Mouse (Mus musculus) macrophage (primary cell): ENCODE results near the gene Tmpo. TPM values are rescaled to one million over a fixed set of nuclear protein-coding genes. Genes with fewer than 3 reads are reported as not detected.
"Not testable (repeated sequence)": the region's sequence is repeated elsewhere in the genome, so short reads cannot be mapped to it uniquely, and the experiment has no call there.

Experiments used
- H3K27ac ChIP-seq: fragments of 350-480 bp; formaldehyde crosslinking; 2 replicates; pipeline ENCODE4 v1.9.0; 2021
- H3K36me3 ChIP-seq: fragments of 350-480 bp; formaldehyde crosslinking; 2 replicates; pipeline ENCODE4 v1.9.0; 2021; ENCODE audit errors: inconsistent target
- H3K4me3 ChIP-seq: fragments of 350-480 bp; formaldehyde crosslinking; 2 replicates; pipeline ENCODE4 v1.9.0; 2021; ENCODE audit errors: inconsistent target
- H3K79me2 ChIP-seq: fragments of 350-480 bp; formaldehyde crosslinking; 2 replicates; pipeline ENCODE4 v1.9.0; 2021; ENCODE audit errors: inconsistent target
- WGBS: methylation state at CpG from one replicate; pipeline ENCODE4 v1.1.7; 2026; ENCODE audit warnings: inconsistent platforms; ENCODE audit not compliant: missing documents; 5-methylcytosine and 5-hydroxymethylcytosine counted together
- polyA plus RNA-seq: library from polyadenylated mRNA; stranded (reverse); fragments of 250-400 nt; gene quantifications from 3 replicates; pipeline ENCODE4 v1.2.4, GENCODE M21; 2018; ENCODE audit warnings: inconsistent platforms

Gene Tmpo
- polyA plus RNA-seq, 1 experiment from 2014 or later: 34.2 TPM

- no peaks in the 10 kb centered on the region for H3K79me2 ChIP-seq
- no peaks in the 10 kb centered on the region for H3K36me3 ChIP-seq
- no peak overlapping the region for H3K4me3 ChIP-seq
- whole genome bisulfite sequencing: 92% methylated on average over 5 of the region's 5 CpGs
- H3K27ac ChIP-seq: no peak overlapping the region
Measured at GRCm38 (mm10) chr10:91195680-91196079, 14.6 kb upstream of the Tmpo start.

- Histone ChIP-seq H3K27ac (no peak overlapping the region), H3K79me2 (no peaks in the 10 kb centered on the region), H3K36me3 (no peaks in the 10 kb centered on the region), H3K4me3 (no peak overlapping the region)
- WGBS: 67% methylated on average over 14 of the region's 14 CpGs
Measured at GRCm38 (mm10) chr10:91195091-91195490, 14.0 kb upstream of the Tmpo start.

- H3K4me3 ChIP-seq: no peak overlapping the region
- 95% methylated on average over 5 of the region's 5 CpGs for WGBS
- no peaks in the 10 kb centered on the region for H3K79me2 ChIP-seq
- no peaks in the 10 kb centered on the region for H3K36me3 ChIP-seq
- no peak overlapping the region for H3K27ac ChIP-seq
Measured at GRCm38 (mm10) chr10:91191851-91192250, 10.7 kb upstream of the Tmpo start.

GRCm38 (mm10) chr10:91189476-91189875, 8.4 kb upstream of the Tmpo start:
- Histone ChIP-seq H3K36me3 (no peaks in the 10 kb centered on the region), H3K27ac (no peak overlapping the region), H3K79me2 (no peaks in the 10 kb centered on the region), H3K4me3 (no peak overlapping the region)
- WGBS: 97% methylated on average over 6 of the region's 6 CpGs

- Histone ChIP-seq H3K4me3 (no peak overlapping the region), H3K36me3 (no peaks in the 10 kb centered on the region), H3K27ac (no peak overlapping the region), H3K79me2 (no peaks in the 10 kb centered on the region)
- WGBS: 79% methylated on average over 5 of the region's 5 CpGs
Measured at GRCm38 (mm10) chr10:91188684-91189287, 7.7 kb upstream of the Tmpo start.

GRCm38 (mm10) chr10:91187872-91188271, 6.8 kb upstream of the Tmpo start:
- H3K79me2 ChIP-seq: no peaks in the 10 kb centered on the region
- no peaks in the 10 kb centered on the region for H3K36me3 ChIP-seq
- peak overlapping the region; percentile 55 for H3K4me3 ChIP-seq
- WGBS: 1% methylated on average over 15 of the region's 15 CpGs
- H3K27ac ChIP-seq: peak overlapping the region; percentile 55

GRCm38 (mm10) chr10:91187349-91187748, 6.2 kb upstream of the Tmpo start:
- peak overlapping the region; percentile 55 for H3K27ac ChIP-seq
- WGBS: 35% methylated on average over 10 of the region's 10 CpGs
- peak overlapping the region; percentile 55 for H3K4me3 ChIP-seq
- no peaks in the 10 kb centered on the region for H3K79me2 ChIP-seq
- H3K36me3 ChIP-seq: no peaks in the 10 kb centered on the region

DNA sequence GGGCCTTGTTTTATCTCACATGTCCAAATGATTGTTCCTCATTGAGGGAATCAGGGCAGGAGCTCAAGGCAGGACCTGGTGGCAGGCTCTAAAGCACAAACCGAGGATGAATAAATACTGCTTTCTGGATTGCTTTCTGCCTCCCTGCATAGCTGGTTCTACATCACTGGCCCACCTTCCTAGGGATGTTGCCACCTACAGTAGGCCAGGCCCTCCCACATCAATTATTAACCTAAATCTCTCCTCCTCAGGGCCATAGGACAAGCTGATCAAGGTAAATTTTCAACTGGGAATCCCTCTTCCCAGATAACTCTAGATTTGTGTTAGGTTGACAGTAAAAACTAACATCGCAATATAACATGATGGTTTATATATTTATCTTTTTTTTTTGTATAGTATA, 4.6 kb upstream of the Tmpo start:
- Histone ChIP-seq H3K27ac (no peak overlapping the region), H3K79me2 (no peaks in the 10 kb centered on the region), H3K36me3 (no peaks in the 10 kb centered on the region), H3K4me3 (no peak overlapping the region)
- WGBS: 96% methylated on average over 2 of the region's 2 CpGs

DNA sequence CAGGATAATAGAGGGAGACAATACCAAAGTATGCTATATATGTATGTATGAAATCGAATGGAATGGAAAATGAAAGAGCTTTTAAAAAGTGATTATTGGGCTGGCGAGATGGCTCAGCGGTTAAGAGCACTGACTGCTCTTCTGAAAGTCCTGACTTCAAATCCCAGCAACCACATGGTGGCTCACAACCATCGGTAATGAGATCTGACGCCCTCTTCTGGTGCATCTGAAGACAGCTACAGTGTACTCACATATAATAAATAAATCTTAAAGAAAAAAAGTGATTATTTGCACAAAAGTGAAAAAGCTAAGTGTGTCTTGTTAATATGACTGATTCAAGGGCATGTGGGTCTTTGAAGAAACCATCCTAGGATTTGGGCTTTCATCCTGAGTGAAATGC, 3.8 kb upstream of the Tmpo start:
- H3K4me3 ChIP-seq: not testable (repeated sequence)

GRCm38 (mm10) chr10:91183316-91183715, 2.2 kb upstream of the Tmpo start:
- Histone ChIP-seq H3K4me3 (no peak overlapping the region), H3K36me3 (no peaks in the 10 kb centered on the region), H3K27ac (peak overlapping the region; percentile 95), H3K79me2 (no peaks in the 10 kb centered on the region)
- WGBS: 70% methylated on average over 3 of the region's 3 CpGs

More for the DNA sequence above, 3.8 kb upstream of the Tmpo start:
- not testable (repeated sequence) for H3K27ac ChIP-seq, H3K36me3 ChIP-seq, H3K79me2 ChIP-seq
- WGBS: 63% methylated on average over 5 of the region's 5 CpGs

DNA sequence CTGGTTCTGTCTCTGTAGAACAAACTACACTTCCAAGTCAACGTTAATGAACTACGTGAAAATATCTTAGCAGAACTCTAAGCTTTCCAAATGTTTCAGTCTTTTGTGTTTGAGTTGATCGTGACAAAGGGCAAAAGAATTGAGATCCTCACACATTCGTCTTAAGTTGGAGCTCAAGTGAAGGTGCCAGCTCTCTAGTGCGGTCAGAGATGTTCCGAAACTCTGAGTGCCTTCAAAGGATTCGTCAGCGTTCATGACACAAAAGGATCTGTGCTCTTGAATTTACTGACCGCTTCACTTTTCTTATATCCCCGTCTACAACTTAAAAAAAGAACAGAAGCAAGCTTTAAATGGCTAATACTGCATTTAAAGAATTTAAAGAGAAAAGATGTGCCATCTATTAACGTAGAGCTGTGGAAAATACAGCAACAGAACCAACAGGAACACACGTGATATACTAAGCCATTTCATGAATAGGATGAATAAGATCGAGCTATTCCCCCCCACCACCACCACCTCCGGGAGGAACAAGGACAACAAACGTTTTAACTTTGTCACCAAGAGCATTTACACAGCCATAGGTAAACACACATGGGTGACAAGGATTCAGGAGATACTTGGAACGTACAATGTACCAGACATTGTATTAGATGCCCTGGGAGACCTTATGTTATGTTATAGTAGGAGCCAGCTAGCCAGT, 1.3 kb upstream of the Tmpo start:
- H3K36me3 ChIP-seq: no peaks in the 10 kb centered on the region
- under 1% methylated on average over 16 of the region's 16 CpGs for WGBS

GRCm38 (mm10) chr10:91181461-91182288, 560 bp upstream of the Tmpo start:
- Histone ChIP-seq H3K4me3 (peak overlapping the region; percentile 49), H3K36me3 (no peaks in the 10 kb centered on the region), H3K27ac (peak overlapping the region; percentile 95), H3K79me2 (no peaks in the 10 kb centered on the region)
- under 1% methylated on average over 69 of the region's 69 CpGs for WGBS

More for the DNA sequence above, 1.3 kb upstream of the Tmpo start:
- Histone ChIP-seq H3K4me3 (peak overlapping the region; percentile 49), H3K27ac (peak overlapping the region; percentile 95), H3K79me2 (no peaks in the 10 kb centered on the region)

GRCm38 (mm10) chr10:91180301-91180700, 814 bp downstream of the Tmpo start:
- Histone ChIP-seq H3K36me3 (no peaks in the 10 kb centered on the region), H3K79me2 (no peaks in the 10 kb centered on the region), H3K27ac (peak overlapping the region; percentile 95), H3K4me3 (peak overlapping the region; percentile 49; the same call in 1 of the 2 replicates)
- WGBS: 77% methylated on average over 7 of the region's 7 CpGs

DNA sequence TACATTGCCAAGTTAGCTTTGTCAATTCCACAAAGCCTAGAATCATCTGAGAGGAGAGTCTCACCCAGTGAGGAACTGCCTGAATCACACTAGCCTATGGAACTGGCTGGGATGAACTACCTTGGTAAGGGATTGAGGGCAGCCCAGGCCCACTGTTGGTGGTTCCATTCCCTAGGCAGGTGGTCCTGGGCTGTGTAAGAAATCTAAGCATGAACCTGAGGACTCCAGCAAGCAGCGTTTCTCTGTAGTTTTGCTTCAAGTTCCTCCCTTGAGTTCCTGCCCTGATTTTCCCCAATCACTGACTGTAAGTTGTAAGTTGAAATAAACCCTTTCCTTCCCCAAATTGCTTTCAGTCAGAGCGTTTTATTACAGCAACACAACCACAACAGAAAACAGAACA, 1.3 kb downstream of the Tmpo start:
- H3K27ac ChIP-seq: peak overlapping the region; percentile 95
- no peaks in the 10 kb centered on the region for H3K79me2 ChIP-seq
- 0% methylated on average over 2 of the region's 2 CpGs for WGBS
- no peaks in the 10 kb centered on the region for H3K36me3 ChIP-seq
- H3K4me3 ChIP-seq: no peak overlapping the region; the same call in 1 of the 2 replicates

DNA sequence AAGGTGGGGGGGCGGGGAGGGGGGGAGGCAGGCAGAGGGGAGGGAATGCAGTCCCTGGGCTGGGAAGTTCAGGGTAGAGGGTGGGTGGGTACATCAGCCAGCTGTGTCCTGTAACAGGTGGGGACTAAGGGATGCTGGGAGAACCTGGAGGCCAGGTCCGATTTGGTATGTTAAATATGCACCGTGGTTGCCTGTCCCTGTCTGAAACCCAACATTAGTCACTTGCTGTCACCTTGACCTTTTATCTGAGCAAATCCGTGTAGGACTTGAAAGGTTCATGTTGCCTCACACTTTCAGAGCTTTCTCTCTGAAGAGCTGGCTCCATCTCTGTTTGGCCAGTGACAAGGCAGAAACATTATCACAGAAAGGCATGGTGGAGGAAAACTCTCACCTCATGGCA, 3.9 kb downstream of the Tmpo start:
- H3K4me3 ChIP-seq: no peak overlapping the region
- WGBS: 87% methylated on average over 4 of the region's 4 CpGs

More for the DNA sequence above, 3.9 kb downstream of the Tmpo start:
- Histone ChIP-seq H3K36me3 (no peaks in the 10 kb centered on the region), H3K79me2 (no peaks in the 10 kb centered on the region), H3K27ac (no peak overlapping the region)
